Mouse (Mus musculus): ENCODE data around the gene Fam189a2.

- no peak for TF ChIP-seq GATA1 (IDR thresholded peaks at IDR 0.05; ENCODE audit: low read length)
- TF ChIP-seq TAL1 (IDR thresholded peaks at IDR 0.05; ENCODE audit: low read length), result no peak
Measured at GRCm38 (mm10) chr19:24025876-24026275, 4.9 kb downstream of the Fam189a2 start.
